Mouse (Mus musculus): ENCODE measurements around the gene Ptprf.

The Ptprf gene

DNA sequence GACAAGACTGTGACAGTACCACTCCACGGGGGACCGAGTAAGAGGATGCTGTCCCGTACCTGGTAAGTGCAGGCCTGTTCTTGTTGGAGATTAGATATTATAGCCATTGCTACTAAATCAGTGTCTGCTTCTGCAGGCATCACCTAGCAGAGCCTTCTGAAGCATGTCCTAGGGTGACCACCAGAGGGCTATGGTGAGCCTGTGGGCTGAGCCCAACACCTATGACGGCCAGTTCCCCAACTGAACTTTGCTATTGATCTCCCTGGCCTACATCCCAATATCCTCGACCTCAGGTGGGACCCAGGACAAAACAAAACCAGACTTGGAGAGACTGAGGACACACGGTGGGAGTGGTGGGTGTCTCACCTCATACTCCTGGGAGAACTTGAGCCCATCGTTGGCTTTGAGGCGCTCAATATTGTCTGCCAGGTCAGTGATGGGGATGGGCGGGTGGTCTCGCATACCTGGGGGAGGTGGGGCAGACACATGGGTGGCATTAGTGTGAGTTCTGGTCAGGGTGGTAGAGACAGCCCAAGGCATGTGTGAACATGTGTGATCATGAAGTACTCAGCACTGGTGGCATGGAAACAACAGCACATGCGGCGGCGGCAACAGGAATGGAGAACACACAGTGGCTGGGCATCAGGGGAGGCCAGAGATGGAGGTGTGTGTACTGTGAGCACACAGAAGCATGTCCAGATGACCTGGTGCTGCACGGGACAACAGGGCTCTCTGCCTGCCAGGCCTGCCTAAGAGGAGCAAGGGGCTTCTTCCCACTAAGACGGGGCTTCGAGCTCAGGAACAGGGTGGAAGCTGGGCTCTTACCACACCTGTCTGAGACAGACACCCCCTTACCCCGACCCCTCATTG, 74.2 kb downstream of the Ptprf start:
- ATAC-seq (ENCODE audit: low TSS enrichment), result peak; percentile 76; the same call in 1 of the 2 replicates

DNA sequence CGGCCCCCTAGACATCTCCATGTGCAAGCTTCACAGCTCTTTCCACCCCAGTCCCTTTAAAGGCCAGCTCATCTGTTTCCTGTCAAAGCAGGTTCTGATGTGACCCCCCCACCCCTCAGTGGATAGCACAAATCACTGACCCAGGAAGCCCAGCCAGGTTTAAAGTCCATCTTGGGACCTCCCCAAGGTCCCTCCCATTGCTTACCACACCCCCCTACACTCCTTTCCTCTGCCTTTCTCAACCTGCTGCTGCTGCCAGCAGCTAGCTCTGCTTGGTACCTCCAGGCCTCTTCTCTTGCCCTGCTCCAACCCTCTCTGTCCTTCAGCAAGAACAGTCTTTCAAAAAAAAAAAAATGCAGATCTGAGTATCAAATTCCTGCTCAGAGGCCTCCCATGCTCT, 76.3 kb downstream of the Ptprf start:
- no peak for ATAC-seq (ENCODE audit: low TSS enrichment)

DNA sequence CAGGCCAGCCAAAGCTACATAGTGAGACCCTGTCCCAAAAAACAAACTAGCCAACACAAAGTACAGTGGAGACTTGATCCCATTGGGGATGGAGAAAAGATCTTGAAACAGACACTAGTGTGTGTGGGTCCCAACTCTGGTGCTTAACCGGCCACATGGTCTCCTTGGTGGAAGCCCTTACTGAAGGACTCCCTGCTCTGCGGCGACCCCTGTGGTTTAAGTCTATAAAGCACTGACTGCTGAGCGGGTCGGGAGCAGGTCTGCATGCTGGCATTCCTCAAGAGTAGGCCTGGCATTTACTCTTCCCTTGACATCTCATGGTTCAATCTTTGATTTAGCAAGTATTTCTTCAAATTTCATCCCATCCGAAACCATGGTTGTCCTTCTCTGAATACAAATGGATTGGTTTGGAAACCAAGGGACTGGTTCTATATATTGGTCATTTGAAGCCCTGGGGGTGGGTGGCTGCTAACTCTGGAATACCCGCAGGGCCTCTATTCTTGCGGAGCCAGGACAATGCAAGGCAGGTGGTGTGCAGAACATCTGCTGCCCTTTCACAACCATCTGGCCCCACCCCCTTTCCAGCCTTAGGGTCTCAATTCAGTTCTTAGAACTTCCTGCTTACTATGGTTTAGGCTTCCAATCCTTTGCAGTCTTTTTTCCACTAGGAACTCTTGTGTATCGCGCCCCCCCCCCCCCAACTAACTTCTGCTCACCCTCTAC, 84.1 kb downstream of the Ptprf start:
- ATAC-seq (ENCODE audit: low TSS enrichment), result no peak

DNA sequence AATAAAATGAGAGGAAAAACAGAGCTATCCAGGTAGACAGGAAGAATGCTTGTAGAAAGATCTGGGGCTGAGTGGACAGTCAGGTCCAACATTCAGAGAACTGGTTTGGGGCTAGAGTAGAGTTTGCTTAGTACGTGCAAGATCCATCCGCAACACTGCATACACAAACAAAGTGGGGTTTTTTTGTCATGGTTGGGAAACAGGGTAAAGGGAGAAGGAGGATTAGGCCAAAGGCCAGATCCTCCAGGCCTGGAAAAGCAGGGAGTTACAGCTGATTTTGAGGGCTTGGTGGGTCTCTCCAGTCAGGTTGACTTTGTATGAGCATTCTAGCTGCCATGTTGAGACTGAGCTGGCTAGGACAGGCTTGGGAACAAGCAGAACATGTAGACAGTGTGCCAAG, 85.3 kb downstream of the Ptprf start:
- no peak for ATAC-seq (ENCODE audit: low TSS enrichment)

DNA sequence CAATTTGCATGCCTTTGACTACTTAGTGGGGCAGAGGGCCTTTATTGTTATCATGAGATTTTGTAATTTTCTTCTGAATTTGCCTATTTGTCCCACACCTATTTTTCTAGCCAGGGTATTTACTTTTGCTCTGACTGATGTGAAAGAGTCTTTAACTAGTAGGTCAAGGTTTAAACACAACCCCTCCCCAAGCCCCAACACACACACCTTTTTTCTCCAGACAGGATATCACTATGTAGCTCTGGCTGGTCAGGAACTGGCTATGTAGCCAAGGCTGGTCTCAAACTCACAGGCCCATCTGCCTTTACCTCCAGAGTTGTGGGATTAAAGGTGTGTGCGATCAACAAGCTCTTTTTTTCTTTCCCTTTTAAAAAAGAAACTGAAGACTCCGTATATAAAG, 92.1 kb downstream of the Ptprf start:
- ATAC-seq (ENCODE audit: low TSS enrichment), result no peak

DNA sequence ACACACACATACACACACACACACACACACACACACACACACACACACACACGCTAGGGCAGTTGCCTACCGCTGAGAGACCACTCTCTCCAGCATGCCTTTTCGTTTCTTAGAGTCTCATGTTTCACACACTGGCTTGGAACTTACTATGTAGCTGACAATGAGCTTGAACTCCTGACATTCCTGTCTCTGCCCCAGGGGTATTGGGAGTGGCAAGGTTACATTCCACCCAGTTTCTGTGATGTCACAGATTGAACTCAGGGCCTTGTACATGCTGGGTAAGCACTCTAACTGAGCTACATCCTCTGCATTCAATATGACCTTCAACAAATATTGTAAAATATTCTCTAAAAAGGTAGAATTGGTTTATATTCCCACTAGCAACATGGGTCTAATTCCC, 92.6 kb downstream of the Ptprf start:
- no peak for ATAC-seq (ENCODE audit: low TSS enrichment)

DNA sequence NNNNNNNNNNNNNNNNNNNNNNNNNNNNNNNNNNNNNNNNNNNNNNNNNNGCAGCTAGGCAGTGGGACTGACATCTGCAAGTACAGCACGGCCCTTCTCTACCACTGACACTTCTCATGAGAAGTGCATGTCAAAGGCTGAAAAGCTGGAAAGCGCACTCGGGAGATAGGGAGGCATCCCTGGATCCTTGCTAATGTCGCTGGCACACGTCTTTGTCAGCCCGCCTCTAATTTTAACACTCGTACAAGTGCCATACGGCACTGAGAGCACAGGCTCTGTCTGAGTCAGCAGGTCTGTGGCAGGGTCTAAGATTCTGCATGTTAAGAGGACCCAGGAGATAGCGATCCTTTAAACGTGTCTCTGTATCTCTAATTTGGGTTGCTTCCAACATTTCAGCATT, 95.0 kb downstream of the Ptprf start:
- ATAC-seq (ENCODE audit: low TSS enrichment), result peak; percentile 90

DNA sequence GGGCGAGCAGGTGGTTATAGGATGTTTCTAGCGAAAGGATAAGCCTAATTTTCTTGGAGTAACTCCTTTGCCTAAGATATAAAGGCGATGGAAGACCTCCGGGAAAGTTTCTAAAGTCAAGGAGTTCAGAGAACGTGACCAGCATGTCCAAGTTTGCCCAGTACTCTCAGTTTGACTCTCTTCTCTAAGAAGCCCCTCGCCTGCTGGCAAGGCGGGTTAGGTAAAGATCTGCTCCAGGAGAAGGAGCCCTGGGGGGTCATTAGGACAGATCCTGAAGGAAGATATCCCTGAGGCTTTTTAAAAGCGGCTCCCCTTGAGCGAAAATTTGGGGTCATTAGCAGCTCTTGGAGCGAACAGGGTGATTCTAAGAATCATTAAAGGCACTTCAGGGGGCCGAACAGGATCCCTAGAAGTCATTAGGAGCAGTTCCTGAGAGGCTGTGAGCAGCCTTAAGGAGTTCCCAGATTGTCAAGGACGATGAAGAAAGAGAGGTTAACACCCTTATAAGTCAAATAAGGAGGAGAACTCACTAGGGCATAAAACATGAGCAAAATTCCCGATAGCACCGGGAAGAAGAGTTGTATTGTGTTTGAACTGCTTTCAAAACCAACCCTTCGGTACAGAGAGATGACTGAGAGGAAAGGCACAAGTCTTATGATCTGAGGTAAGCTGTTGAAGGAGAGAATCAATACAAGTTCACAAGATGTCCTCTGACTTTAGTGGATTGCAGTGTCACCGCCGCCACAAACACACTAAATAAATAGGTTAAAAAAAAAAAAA, 110.7 kb downstream of the Ptprf start:
- no peak for ATAC-seq (ENCODE audit: low TSS enrichment)

DNA sequence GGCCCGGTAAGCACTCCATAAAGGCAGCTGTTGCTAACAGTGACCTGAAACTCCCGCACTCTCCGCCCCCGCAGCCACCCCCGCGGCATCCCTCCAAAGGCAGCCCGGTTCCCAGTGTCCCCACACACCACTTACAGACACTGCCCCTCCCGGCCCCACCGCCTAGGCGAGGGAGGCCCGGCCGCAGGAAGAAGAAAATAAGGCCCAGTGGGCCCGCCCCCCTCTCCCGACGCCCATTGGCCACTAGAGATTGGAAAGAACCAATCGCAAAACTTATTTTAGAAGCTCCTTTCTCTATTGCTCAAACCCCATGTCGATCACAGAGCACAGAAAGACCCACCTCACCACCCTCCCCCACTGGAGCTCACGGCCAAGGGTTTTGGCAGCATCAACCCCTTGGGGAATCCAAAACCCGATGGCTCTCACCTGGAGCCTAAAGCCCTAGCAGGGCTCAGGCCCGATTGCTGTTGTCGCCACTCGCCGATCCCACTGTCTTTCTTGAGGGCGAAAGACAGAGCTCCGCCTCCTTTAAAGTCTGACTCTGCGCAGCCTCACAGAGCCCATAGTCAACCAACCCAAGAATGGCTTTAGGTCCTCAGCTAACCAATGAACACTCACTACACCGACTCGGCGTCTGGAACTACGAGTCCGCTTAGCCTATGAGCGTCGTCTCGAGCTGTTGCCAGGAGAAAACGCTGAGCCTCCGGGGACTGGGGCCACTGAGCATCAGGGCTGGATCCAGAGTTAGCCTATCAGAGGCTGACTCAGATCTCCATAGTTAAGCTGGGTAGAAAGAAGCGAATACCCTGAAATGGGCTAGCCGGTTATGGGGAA, 111.5 kb downstream of the Ptprf start, which contains the start of gene Kdm4a:
Gene Kdm4a, minus strand, starts transcription at position 577 of the 834 bp plus-strand sequence.
- peak; percentile 98 for ATAC-seq (ENCODE audit: low TSS enrichment)

DNA sequence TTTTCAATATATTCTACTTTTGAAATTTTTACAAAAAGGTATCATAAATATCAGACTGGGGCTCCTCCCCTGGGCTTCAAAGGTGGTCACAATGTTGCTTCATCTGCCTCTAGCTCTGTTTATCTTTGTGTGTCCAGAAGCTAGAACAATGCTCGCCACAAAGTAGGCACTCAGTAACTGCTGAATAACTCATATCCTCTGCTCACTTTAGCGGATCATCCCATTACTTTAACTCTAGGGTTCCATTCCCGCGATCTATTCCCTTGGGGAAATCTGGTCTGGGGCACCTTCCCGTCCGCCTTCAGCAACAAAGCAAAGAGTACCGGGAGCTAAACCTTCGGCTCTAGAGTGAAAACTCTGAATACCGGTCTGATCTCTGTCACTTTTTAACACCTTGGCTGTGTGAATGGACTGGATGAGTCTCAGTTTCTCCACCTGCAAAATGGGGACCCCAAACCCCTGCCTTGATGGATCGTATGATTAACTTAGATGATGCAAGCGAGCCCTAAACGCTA, 112.2 kb downstream of the Ptprf start:
- ATAC-seq (ENCODE audit: low TSS enrichment), result no peak

DNA sequence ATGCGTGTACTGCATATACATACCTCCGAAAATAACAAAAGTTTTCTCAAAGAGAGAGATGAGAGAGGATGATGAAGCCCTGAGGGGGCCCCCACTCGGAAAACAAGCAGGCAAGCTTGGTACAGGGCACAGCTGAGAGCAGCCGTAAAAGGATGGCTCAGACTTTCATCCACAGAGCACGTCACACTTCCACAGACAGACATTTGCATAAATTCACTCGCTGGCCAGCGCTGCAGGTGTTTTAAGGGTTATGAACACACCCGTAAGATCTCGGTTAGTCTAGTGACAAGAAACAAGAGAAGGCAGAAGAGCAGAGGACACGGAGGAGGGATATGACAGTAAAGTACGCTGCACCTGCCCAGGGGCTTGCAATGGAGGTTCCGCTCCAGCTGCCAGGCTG, 118.7 kb downstream of the Ptprf start:
- ATAC-seq (ENCODE audit: low TSS enrichment), result no peak

DNA sequence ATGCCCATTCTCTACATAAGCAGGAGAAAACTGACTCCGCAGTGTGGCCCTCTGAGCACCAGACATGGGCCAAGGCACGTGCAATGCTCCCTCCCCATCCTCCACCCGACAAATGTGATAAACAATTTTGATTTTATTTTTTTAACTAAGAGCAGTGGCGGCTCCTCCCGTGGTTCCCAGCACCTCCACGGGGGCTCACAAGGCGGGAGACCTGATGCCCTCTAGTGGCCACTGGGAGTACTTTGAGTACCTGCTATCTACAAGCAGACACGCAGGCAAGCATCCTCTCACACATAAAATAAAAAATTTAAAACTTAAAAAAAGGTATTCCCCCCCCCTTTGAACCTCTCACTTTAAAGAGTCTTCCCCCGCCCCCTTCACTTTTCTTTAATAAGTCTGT, 120.2 kb downstream of the Ptprf start:
- no peak for ATAC-seq (ENCODE audit: low TSS enrichment)

DNA sequence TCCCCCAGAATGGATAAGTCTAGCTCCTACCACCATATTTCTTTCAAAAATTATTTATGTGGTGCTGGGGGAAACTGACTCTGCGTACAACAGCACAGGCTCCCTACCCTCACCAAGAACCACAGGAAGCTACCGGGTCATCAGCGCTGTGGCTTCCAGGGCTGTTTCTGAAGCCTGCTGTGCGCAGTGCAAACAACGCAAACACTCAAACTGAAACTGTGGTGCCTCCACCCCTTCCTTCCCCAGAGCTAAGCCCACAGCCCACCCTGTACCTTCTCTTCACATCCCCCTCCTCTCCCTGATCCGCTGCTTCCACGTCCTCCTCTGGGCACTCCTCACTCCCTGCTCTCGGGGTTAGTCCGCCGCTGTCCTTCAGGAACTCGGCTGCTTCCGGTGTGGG, 129.1 kb downstream of the Ptprf start:
- ATAC-seq (ENCODE audit: low TSS enrichment), result no peak

Data from frontal cortex, adult (tissue).